Mouse (Mus musculus) erythroblast, embryonic 14.5 days (primary cell): ENCODE data around the gene Kcnk1.

ENCODE experiments used
- GATA1 ChIP-seq: IDR thresholded peaks from 2 replicates; pipeline ENCODE4 v1.6.1; 2012; ENCODE audit warnings: low read length, inconsistent platforms, mixed read lengths
- TAL1 ChIP-seq: IDR thresholded peaks from 3 replicates; pipeline ENCODE4 v1.6.1; 2012; ENCODE audit warnings: low read length, inconsistent platforms, mixed read lengths

GRCm38 (mm10) chr8:125985364-125985763, 9.6 kb upstream of the Kcnk1 start:
- no peak for TF ChIP-seq GATA1
- no peak for TF ChIP-seq TAL1
